Mouse (Mus musculus) limb, embryonic 10.5 days (tissue): Measurements from ENCODE around the gene Kazn. TPM values are rescaled to one million over a fixed set of nuclear protein-coding genes. Genes with fewer than 3 reads are reported as not detected.

Source experiments
- DNase-seq: peaks from one replicate; pipeline ENCODE4 v3.0.0-alpha.2; 2017; ENCODE audit warnings: low spot score
- H3K27ac ChIP-seq: fragments of 300-500 bp; sonication (generic); 2 replicates; pipeline ENCODE4 v1.5.1; 2016; ENCODE audit warnings: mild to moderate bottlenecking
- H3K27me3 ChIP-seq: fragments of 300-500 bp; sonication (generic); 2 replicates; pipeline ENCODE4 v1.6.1; 2016; ENCODE audit warnings: low read depth, mild to moderate bottlenecking; ENCODE audit not compliant: poor library complexity, severe bottlenecking
- H3K36me3 ChIP-seq: fragments of 300-500 bp; sonication (generic); 2 replicates; pipeline ENCODE4 v1.6.1; 2016; ENCODE audit warnings: mild to moderate bottlenecking, moderate library complexity
- H3K4me1 ChIP-seq: fragments of 300-500 bp; sonication (generic); 2 replicates; pipeline ENCODE4 v1.6.1; 2016
- H3K4me3 ChIP-seq: fragments of 300-500 bp; sonication (generic); 2 replicates; pipeline ENCODE4 v1.5.1; 2016; ENCODE audit warnings: mild to moderate bottlenecking, moderate library complexity
- H3K9me3 ChIP-seq: fragments of 300-500 bp; sonication (generic); replicated peaks from 2 replicates; pipeline ENCODE4 v1.6.1; 2016; ENCODE audit warnings: mild to moderate bottlenecking
- WGBS: fragments of 180-500 bp; shearing (Covaris S2); methylation state at CpG from one replicate; pipeline ENCODE4 v1.1.7; 2016; 5-methylcytosine and 5-hydroxymethylcytosine counted together
- polyA plus RNA-seq: library from polyadenylated mRNA; unstranded; fragments of >200 nt; fragmentation: Nextera tagmentation; extraction: Ambion mirVana; gene quantifications from 2 replicates; pipeline ENCODE4 v1.2.1, GENCODE M21; 2016

Kazn gene
- polyA plus RNA-seq, 1 experiment from 2014 or later = 9.3 TPM

- DNase-seq = no peak
- WGBS = 93% methylated on average over 10 of the region's 10 CpGs
- Histone ChIP-seq H3K9me3 (no peaks in the 10 kb centered on the region), H3K4me3 (no peak overlapping the region), H3K4me1 (no peaks in the 10 kb centered on the region), H3K36me3 (no peaks in the 10 kb centered on the region), H3K27me3 (no peaks in the 10 kb centered on the region), H3K27ac (no peak overlapping the region)
These were observed 19.5 kb upstream of the Kazn start for GRCm38 (mm10) chr4:142258730-142259129.

GRCm38 (mm10) chr4:142254088-142254487, 14.9 kb upstream of the Kazn start:
- no peak for DNase-seq
- WGBS = 74% methylated on average over 6 of the region's 6 CpGs

GRCm38 (mm10) chr4:142251471-142252354, 12.5 kb upstream of the Kazn start:
- DNase-seq = peak; percentile 44
- Histone ChIP-seq H3K4me1 (peaks cover 28% of the 10 kb centered on the region), H3K27ac (peak overlapping the region; percentile 67), H3K27me3 (no peaks in the 10 kb centered on the region), H3K4me3 (no peak overlapping the region), H3K9me3 (no peaks in the 10 kb centered on the region), H3K36me3 (no peaks in the 10 kb centered on the region)
- 40% methylated on average over 12 of the region's 12 CpGs for WGBS

More at GRCm38 (mm10) chr4:142254088-142254487, 14.9 kb upstream of the Kazn start:
- H3K36me3 ChIP-seq = no peaks in the 10 kb centered on the region
- no peaks in the 10 kb centered on the region for H3K9me3 ChIP-seq
- H3K4me3 ChIP-seq = no peak overlapping the region
- peaks cover 28% of the 10 kb centered on the region for H3K4me1 ChIP-seq
- H3K27ac ChIP-seq = no peak overlapping the region
- no peaks in the 10 kb centered on the region for H3K27me3 ChIP-seq

GRCm38 (mm10) chr4:142250054-142250453, 10.9 kb upstream of the Kazn start:
- Histone ChIP-seq H3K9me3 (no peaks in the 10 kb centered on the region), H3K4me1 (peaks cover 30% of the 10 kb centered on the region), H3K27me3 (no peaks in the 10 kb centered on the region), H3K4me3 (no peak overlapping the region), H3K36me3 (no peaks in the 10 kb centered on the region), H3K27ac (no peak overlapping the region)
- 91% methylated on average over 8 of the region's 8 CpGs for WGBS
- DNase-seq = no peak

GRCm38 (mm10) chr4:142249401-142249800, 10.2 kb upstream of the Kazn start:
- no peaks in the 10 kb centered on the region for H3K27me3 ChIP-seq
- H3K36me3 ChIP-seq = no peaks in the 10 kb centered on the region
- no peak overlapping the region for H3K27ac ChIP-seq
- H3K9me3 ChIP-seq = no peaks in the 10 kb centered on the region
- H3K4me1 ChIP-seq = peaks cover 30% of the 10 kb centered on the region
- 23% methylated on average over 9 of the region's 9 CpGs for WGBS
- peak; percentile 79 for DNase-seq
- H3K4me3 ChIP-seq = no peak overlapping the region

- Histone ChIP-seq H3K9me3 (no peaks in the 10 kb centered on the region), H3K27ac (no peak overlapping the region), H3K27me3 (no peaks in the 10 kb centered on the region), H3K4me1 (peaks cover 35% of the 10 kb centered on the region), H3K36me3 (no peaks in the 10 kb centered on the region), H3K4me3 (no peak overlapping the region)
- 14% methylated on average over 5 of the region's 5 CpGs for WGBS
- DNase-seq = peak; percentile 89
These were observed 9.2 kb upstream of the Kazn start for GRCm38 (mm10) chr4:142248426-142248825.

GRCm38 (mm10) chr4:142246698-142247097, 7.5 kb upstream of the Kazn start:
- H3K4me1 ChIP-seq = peaks cover 31% of the 10 kb centered on the region
- H3K27ac ChIP-seq = no peak overlapping the region; the same call in 1 of the 2 replicates
- 42% methylated on average over 5 of the region's 5 CpGs for WGBS

GRCm38 (mm10) chr4:142244641-142245040, 5.4 kb upstream of the Kazn start:
- Histone ChIP-seq H3K36me3 (no peaks in the 10 kb centered on the region), H3K4me1 (peaks cover 32% of the 10 kb centered on the region), H3K27ac (no peak overlapping the region), H3K9me3 (no peaks in the 10 kb centered on the region), H3K27me3 (no peaks in the 10 kb centered on the region), H3K4me3 (no peak overlapping the region)
- 93% methylated on average over 5 of the region's 5 CpGs for WGBS
- DNase-seq = no peak

More at GRCm38 (mm10) chr4:142246698-142247097, 7.5 kb upstream of the Kazn start:
- Histone ChIP-seq H3K27me3 (no peaks in the 10 kb centered on the region), H3K36me3 (no peaks in the 10 kb centered on the region), H3K9me3 (no peaks in the 10 kb centered on the region), H3K4me3 (no peak overlapping the region)
- no peak for DNase-seq

- Histone ChIP-seq H3K27ac (no peak overlapping the region), H3K36me3 (no peaks in the 10 kb centered on the region), H3K9me3 (no peaks in the 10 kb centered on the region), H3K4me1 (peaks cover 44% of the 10 kb centered on the region), H3K27me3 (no peaks in the 10 kb centered on the region), H3K4me3 (no peak overlapping the region)
- DNase-seq = no peak
- 86% methylated on average over 6 of the region's 6 CpGs for WGBS
These were observed 3.7 kb upstream of the Kazn start for GRCm38 (mm10) chr4:142242750-142243383.

- H3K4me3 ChIP-seq = no peak overlapping the region
These were observed 3.0 kb upstream of the Kazn start for GRCm38 (mm10) chr4:142242164-142242563.

GRCm38 (mm10) chr4:142240874-142241273, 1.7 kb upstream of the Kazn start:
- Histone ChIP-seq H3K4me1 (peaks cover 48% of the 10 kb centered on the region), H3K9me3 (no peaks in the 10 kb centered on the region), H3K27me3 (peaks cover 9% of the 10 kb centered on the region; the same call in 1 of the 2 replicates), H3K4me3 (no peak overlapping the region), H3K36me3 (no peaks in the 10 kb centered on the region), H3K27ac (peak overlapping the region; percentile 53; the same call in 1 of the 2 replicates)
- DNase-seq = no peak
- WGBS = 41% methylated on average over 5 of the region's 5 CpGs

More at GRCm38 (mm10) chr4:142242164-142242563, 3.0 kb upstream of the Kazn start:
- Histone ChIP-seq H3K4me1 (peaks cover 50% of the 10 kb centered on the region), H3K27ac (no peak overlapping the region), H3K27me3 (peaks cover 6% of the 10 kb centered on the region; the same call in 1 of the 2 replicates), H3K9me3 (no peaks in the 10 kb centered on the region), H3K36me3 (no peaks in the 10 kb centered on the region)
- WGBS = 88% methylated on average over 4 of the region's 4 CpGs
- no peak for DNase-seq

- Histone ChIP-seq H3K27me3 (peaks cover 9% of the 10 kb centered on the region; the same call in 1 of the 2 replicates), H3K4me3 (peak overlapping the region; percentile 76), H3K9me3 (no peaks in the 10 kb centered on the region), H3K4me1 (peaks cover 47% of the 10 kb centered on the region), H3K27ac (peak overlapping the region; percentile 90), H3K36me3 (no peaks in the 10 kb centered on the region)
- peak; percentile 76 for DNase-seq
- under 1% methylated on average over 69 of the region's 69 CpGs for WGBS
These were observed 538 bp downstream of the Kazn start for GRCm38 (mm10) chr4:142238486-142239239.
